Mouse (Mus musculus) embryo, embryonic 9.5 days (tissue): ENCODE measurements around the gene Tpsg1.

Source experiments
- DNase-seq: peaks from one replicate; pipeline ENCODE4 v3.0.0-alpha.2; 2017; ENCODE audit errors: extremely low spot score

Gene Tpsg1

DNA sequence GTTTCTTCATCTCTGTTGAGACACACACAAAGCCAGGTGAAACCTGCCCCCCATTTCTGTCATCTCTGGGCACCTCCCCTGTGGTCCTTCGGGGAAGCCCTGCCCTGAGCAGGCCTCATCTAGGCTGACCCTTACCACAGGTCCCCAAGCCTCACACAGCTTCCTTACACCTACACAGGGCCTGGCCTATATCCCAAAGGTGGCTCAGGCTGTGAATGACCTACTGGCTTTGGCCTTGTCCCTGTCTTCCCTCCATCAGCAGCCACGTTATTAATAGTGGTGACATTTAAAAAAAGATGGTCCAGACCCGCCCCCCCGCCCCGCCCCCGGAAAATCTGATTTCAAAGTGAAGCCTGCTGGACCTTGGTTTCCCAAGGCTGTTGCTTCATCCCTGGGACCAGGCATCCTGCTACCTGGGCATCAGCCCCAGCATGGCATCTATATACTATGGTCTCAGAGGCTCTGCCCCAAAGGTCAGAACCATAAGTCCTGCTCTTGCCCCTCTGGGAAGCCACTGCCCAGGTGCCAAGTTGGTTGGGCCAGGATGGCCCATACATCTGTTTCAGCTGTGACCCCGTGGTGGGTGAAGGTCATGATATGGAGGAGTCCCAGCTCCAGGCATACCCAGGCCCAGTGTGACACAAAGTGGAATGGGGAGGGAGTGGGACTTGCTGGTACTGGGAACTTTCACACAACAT is 39.4 kb downstream of the Tpsg1 start:
- DNase-seq, result no peak

DNA sequence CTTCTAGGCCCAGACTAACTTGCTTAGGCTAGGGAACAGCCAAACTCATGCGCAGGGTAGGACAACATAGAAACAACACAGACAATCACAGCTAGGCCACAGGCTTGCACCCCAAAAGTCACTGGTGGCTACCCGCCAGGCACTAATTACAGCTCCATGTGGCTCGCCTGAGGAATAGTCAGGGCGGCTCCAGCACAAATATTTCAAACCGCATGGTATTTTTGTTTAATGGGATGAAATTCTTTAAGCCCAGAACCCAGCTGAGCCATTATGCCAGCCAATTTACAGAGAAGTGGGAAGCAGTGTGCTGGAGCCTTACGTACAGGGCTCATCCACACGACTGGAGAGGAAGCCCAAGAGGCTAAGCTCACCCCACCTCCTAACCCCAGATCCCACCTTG is 40.5 kb downstream of the Tpsg1 start:
- no peak for DNase-seq

DNA sequence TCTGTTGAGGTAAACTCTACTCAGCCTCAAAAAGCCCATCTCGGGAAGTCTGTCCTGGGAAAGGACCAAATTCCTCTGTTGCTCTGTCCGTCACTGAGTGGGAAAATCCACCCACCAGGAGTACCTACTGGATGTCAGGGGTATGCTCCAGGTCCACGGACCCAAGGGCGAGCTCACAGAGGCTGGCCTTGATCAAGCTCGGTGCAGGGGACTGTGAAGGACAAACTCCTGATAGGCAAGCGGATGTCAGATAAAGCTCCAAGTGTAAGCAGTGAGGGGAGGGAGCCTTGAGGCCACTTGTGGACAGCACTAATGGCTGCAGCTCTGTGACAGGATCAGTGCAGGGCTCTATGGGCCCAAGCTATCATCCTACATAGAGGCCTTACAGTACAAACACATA is 41.1 kb downstream of the Tpsg1 start:
- DNase-seq, result no peak

DNA sequence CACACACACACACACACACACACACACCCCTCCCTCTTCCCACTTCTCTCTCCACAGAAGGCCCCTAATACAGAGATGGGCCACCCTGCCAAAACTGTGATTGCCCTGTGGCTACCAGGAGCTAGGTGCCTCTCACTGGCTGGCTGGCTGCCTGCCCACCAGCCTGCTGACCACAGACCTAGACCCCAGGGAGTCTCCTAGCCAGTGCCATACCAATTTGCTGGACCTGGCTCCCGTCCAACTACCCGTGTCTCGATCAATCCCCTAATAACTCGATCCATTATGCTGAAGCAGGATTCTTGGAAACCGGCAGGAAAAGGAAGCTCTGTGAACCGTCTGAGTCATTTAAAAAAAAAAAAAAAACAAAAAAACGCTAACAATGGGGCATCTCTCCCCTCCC is 41.7 kb downstream of the Tpsg1 start:
- DNase-seq, result no peak

DNA sequence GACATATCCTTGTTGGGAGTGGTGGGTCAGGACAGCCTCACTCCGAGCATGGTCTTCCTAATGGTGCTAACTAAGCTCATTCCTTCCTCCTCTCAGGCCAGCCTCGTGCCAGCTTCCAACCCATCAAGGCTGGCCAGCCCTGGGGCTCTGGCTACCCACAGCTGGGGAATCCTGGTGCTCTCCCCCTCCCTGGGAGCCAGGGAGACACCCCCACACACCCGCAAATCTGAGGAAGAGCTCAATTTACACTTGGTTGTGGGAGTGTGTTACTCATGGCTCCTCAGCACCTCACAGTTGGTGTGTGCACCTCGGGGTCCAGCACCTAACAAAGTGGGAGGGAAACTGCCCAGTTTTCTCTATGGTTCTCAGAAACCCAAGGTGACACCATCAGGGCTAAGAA is 42.2 kb downstream of the Tpsg1 start:
- DNase-seq, result no peak

DNA sequence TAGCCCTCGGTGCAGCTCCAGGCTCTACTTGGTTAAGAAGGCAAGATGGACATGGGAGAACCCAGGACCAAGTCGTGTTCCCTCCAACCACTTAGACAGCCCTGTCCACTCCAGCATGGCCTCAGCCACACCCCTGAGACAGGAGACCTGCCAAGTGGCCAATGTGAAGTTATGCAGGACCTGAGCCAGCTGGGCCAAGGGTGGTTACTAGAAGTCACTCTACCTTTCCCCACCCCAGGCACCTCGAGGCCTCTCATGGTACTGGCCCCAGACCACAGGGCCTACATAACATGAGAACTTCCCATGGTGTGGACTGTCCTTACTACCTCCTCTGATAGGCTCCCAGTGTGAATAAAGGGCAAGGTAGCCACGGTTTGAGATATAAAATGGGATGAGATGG is 45.1 kb downstream of the Tpsg1 start:
- no peak for DNase-seq

DNA sequence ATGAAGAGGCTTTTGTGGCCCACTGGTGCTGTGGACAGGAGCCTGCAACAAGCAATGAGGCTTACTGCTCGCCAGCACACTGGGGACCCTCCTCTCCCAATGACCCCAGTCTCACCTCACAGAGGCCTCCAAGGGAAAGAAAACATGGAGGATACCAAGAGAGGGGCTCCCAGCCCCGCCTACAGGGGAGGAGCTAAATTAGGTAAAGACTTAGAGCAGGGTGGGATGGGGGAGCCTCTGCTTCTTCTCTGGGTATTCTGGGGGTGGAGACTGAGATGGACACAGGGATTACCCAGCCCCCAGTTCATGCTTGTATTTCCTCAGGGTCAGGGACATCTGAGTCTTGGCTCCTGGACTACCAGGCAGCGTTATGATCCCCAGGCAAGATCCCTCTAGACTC is 45.8 kb downstream of the Tpsg1 start:
- no peak for DNase-seq

DNA sequence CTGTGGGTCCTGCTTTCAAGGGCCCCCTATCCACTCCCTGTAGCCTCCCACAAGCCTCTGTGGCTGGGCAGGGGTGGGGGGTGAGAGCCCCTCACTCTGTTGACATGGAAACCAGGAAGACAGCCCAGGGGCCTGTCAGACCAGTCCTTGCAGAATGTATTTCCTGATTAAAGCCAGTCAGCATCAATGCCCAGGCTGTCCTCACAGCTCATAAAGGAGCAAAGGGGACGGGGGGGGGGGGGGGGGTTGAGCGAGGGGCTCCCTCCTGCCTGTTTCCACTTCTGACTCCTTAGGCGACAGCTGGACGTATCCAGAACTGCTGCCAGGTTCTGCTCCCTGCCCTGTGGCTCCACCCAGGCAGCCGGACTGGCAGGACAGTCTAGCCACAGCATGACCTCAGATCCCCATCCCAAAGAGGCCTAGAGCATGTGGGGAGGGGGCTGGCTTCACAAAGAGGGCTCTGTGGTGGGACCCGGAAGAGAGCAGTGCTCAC is 46.4 kb downstream of the Tpsg1 start:
- DNase-seq, result peak; percentile 68

DNA sequence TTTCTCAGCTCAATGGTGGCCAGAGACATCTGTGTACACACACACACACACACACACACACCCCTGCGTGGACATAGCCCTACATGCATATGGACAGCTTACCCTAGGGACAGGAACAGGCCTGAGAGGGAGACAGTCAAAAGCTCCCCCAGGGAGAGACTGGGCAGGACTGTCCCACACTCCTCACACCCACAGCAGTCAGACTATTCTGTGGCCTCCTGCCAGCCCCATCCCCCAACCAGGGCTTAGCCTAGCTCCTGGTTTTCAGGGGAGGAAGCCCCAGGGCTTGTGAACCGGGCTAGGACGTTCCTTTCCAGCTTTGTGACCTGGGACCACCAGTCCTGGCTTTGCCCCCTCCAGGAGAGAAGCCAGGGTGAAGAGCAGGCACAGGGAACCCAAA is 47.1 kb downstream of the Tpsg1 start:
- DNase-seq, result no peak

DNA sequence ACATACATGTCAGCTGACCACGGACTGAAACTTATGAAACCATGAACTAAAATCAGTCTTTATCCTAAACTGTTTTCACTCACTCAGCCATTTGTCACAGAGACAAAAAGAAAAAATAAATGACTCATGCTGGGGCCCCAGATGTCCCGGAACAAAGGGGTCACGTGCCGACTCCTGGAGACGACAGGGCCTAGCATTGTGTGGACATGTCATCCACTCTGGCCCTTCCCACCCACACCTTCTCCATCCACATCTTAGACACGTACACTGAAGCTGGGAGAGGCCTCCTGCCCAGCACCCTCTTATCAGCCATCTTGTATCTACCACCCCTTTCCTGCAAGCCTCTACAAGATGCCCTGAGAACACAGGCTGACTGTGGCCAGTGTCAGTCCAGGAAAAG is 48.9 kb downstream of the Tpsg1 start:
- DNase-seq, result no peak

DNA sequence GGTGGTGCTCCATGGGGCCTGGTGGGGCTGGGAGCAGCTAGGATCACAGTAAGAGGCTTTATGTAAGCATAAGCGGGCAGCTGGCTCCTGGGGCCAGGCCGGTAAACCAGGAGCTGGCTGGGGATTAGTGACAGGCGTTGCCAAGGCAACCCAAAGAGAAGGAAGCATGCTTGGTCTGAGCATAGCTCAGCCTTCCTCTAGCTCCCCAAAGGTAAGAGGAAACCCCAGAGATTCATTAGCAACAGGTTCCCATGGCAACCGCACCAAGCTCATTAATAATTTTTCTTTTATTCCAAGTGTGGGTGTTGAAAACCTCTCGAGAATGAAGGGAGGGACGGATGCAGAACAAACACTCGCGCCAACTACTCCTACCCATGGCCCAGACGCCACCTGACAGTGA is 49.9 kb downstream of the Tpsg1 start:
- DNase-seq, result no peak

DNA sequence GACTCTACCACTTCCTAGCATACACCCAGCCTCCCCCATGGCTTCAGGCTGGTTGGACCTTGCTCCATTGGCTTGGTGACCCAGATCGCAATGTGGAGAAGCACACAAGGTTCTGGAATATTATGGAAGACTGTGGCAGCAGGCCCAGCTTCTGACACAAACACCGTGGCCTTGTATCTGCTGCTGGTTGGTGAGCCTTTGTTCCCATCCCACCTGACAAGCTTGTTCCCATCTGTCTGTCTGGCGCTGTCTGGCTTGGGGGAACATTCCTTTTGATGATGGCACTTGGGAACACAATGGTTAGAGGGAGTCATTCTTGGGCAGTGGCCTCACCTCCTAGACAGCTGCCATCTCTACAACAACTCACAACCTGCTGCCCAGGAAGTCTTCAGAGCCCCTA is 51.9 kb downstream of the Tpsg1 start:
- no peak for DNase-seq
